In genomic region chr13:49480057-49480456, GRCm38 (mm10) we compare ENCODE assay signal across 10 mouse cellular contexts. TPM values are rescaled to one million over a fixed set of nuclear protein-coding genes. Genes with fewer than 3 reads are reported as not detected.
A peak's percentile ranks its signal among the peaks of the same experiment; 100 is the strongest.
DNase-seq lines count a peak whose midpoint lies in the region; ATAC-seq and TF ChIP-seq lines count a peak whose summit lies in the region.
"Had no signal": no experiment of that assay in that cellular context is flagged by ENCODE, and none has a peak within 500 bp of the region (broad histone marks: within the 10 kb centered on the region; RNA-seq: fewer than 3 reads in every experiment).

No protein-coding gene starts in this region.

- TF ChIP-seq CTCF in forebrain, postnatal 0 days (IDR thresholded peaks at IDR 0.05; ENCODE audit: low read depth): no peak
- no peak for TF ChIP-seq CTCF in heart, adult 2 months (IDR thresholded peaks at IDR 0.05)

- H3K4me3 ChIP-seq in forebrain, postnatal 0 days (ENCODE audit: low read depth, low read length): no peak overlapping the region
- H3K4me3 ChIP-seq in forebrain, embryonic 11.5 days (ENCODE audit: low read depth, low read length): no peak overlapping the region
- H3K4me3 ChIP-seq in heart, adult 2 months: no peak overlapping the region

- peak; percentile 21 for DNase-seq in forebrain, postnatal 0 days
- no peak for DNase-seq in forebrain, embryonic 11.5 days (ENCODE audit: low spot score)
- DNase-seq in urinary bladder, postnatal 25 days (ENCODE audit: low spot score): peak; percentile 43
- no peak for DNase-seq in urinary bladder, adult 2 months (ENCODE audit: low spot score)
- DNase-seq in heart, adult 2 months: peak; percentile 83 to 90
- peak; percentile 64 for DNase-seq in left cerebral cortex, postnatal 4 days
- DNase-seq in urinary bladder, postnatal 36 days (ENCODE audit: low spot score in 2 of 2): peak; percentile 56 to 84
- DNase-seq in thymus, postnatal 0 days (ENCODE audit: low spot score): no peak

- H3K27ac ChIP-seq in forebrain, postnatal 0 days (ENCODE audit: low read depth, low read length): no peak overlapping the region
- no peak overlapping the region for H3K27ac ChIP-seq in forebrain, embryonic 11.5 days (ENCODE audit: low read depth, low read length)
- H3K27ac ChIP-seq in heart, adult 2 months: peak overlapping the region; percentile 93

- H3K79me2 ChIP-seq in heart, adult 2 months (replicated peaks; ENCODE audit: control insufficient read depth, insufficient read depth, low read length): no peaks in the 10 kb centered on the region

- no peak overlapping the region for H3K4me2 ChIP-seq in forebrain, postnatal 0 days (ENCODE audit: low read depth)
- H3K4me2 ChIP-seq in forebrain, embryonic 11.5 days (ENCODE audit: low read depth, low read length, severe bottlenecking): no peak overlapping the region

- H3K9me3 ChIP-seq in forebrain, postnatal 0 days (ENCODE audit: low read length): no peaks in the 10 kb centered on the region
- no peaks in the 10 kb centered on the region for H3K9me3 ChIP-seq in forebrain, embryonic 11.5 days (ENCODE audit: control insufficient read depth, low read length)

- 43% methylated on average over 2 of the region's 2 CpGs for WGBS in forebrain, postnatal 0 days
- WGBS in forebrain, embryonic 11.5 days: 91% methylated on average over 2 of the region's 2 CpGs
- 7% methylated on average over 2 of the region's 2 CpGs for WGBS in heart, adult 2 months

- no peaks in the 10 kb centered on the region for H3K36me3 ChIP-seq in forebrain, postnatal 0 days (ENCODE audit: insufficient read depth)
- no peaks in the 10 kb centered on the region for H3K36me3 ChIP-seq in forebrain, embryonic 11.5 days (ENCODE audit: control insufficient read depth, insufficient read depth, low read length)
- peaks cover 8% of the 10 kb centered on the region for H3K36me3 ChIP-seq in heart, adult 2 months (ENCODE audit: control insufficient read depth, insufficient read depth, low read length)

- intact Hi-C loops in heart, adult 2 months (cut with DNase I): loop anchor here (2.0 kb wide), 1 partner anchor 27 kb away; no protein-coding TSS in a partner anchor
- intact Hi-C loops in left cerebral cortex, postnatal 4 days (cut with DNase I): no loop called here

- H3K9ac ChIP-seq in forebrain, postnatal 0 days: no peak overlapping the region
- H3K9ac ChIP-seq in forebrain, embryonic 11.5 days (ENCODE audit: low read length): no peak overlapping the region
- no peak overlapping the region for H3K9ac ChIP-seq in heart, adult 2 months (ENCODE audit: low read depth, low read length)

- peak; percentile 61 for TF ChIP-seq POLR2A in heart, adult 2 months (IDR thresholded peaks at IDR 0.05; ENCODE audit: insufficient read depth, low read depth, low read length)

- peak; percentile 100 for TF ChIP-seq EP300 in heart, adult 2 months (IDR thresholded peaks at IDR 0.05; ENCODE audit: insufficient read depth, low read depth, low read length)

- H3K4me1 ChIP-seq in forebrain, postnatal 0 days (ENCODE audit: insufficient read depth): no peaks in the 10 kb centered on the region
- H3K4me1 ChIP-seq in forebrain, embryonic 11.5 days (replicated peaks; ENCODE audit: control insufficient read depth, insufficient read depth, low read length): no peaks in the 10 kb centered on the region
- peaks cover 12% of the 10 kb centered on the region for H3K4me1 ChIP-seq in heart, adult 2 months (ENCODE audit: control insufficient read depth, insufficient read depth, low read length)

- no peaks in the 10 kb centered on the region for H3K27me3 ChIP-seq in forebrain, postnatal 0 days (ENCODE audit: insufficient read depth, low read length)
- H3K27me3 ChIP-seq in forebrain, embryonic 11.5 days (ENCODE audit: control insufficient read depth, insufficient read depth, low read length): no peaks in the 10 kb centered on the region
- no peaks in the 10 kb centered on the region for H3K27me3 ChIP-seq in heart, adult 2 months (ENCODE audit: control insufficient read depth, insufficient read depth, low read length)
- H3K27me3 ChIP-seq: CH12.LX had no signal

- peak; percentile 64; the same call in 1 of the 2 replicates for ATAC-seq in forebrain, postnatal 0 days
- ATAC-seq in forebrain, embryonic 11.5 days (replicated peaks; ENCODE audit: low FRiP score): no peak

RNA-seq across cellular contexts. Expression of gene Tes3-ps, which starts 13.1 kb away (rescaled TPM):
- total RNA-seq in forebrain, postnatal 0 days (2014; rRNA removed): 0.31 and 0.67 TPM in 2 replicates
- polyA plus RNA-seq in forebrain, postnatal 0 days (2015; fragmentation: Nextera tagmentation; extraction: Ambion mirVana): 0.49 and 0.56 TPM in 2 replicates
- 1.2 and 1.5 TPM in 2 replicates for polyA plus RNA-seq in forebrain, embryonic 11.5 days (2014; fragmentation: Nextera tagmentation; extraction: Ambion mirVana)
- polyA plus RNA-seq in urinary bladder, adult 2 months (2012; rRNA removed): 0.14 and 0.25 TPM in 2 replicates
- 1 to 10 TPM in 1 of 2 experiments, under 1 TPM in 1; 0.99 to 1.4 TPM for total RNA-seq in heart, adult 2 months (2021)
- polyA plus RNA-seq in heart, adult 2 months (2012; rRNA removed): 0.08 and 0.09 TPM in 2 replicates
- total RNA-seq in left cerebral cortex, postnatal 4 days (2021): 1 to 10 TPM; 2.4 to 2.8 TPM
- 0.77 and 1.4 TPM in 2 replicates for polyA plus RNA-seq in thymus, postnatal 0 days (2015; fragmentation: Nextera tagmentation; extraction: Ambion mirVana)
- polyA plus RNA-seq: small intestine, adult 2 months had no signal

RNA-seq across cellular contexts. Expression of gene Ecm2, which starts 24.6 kb away (rescaled TPM):
- 2.0 TPM in 2 replicates for total RNA-seq in forebrain, postnatal 0 days (2014; rRNA removed)
- 1.0 and 1.8 TPM in 2 replicates for polyA plus RNA-seq in forebrain, postnatal 0 days (2015; fragmentation: Nextera tagmentation; extraction: Ambion mirVana)
- polyA plus RNA-seq in forebrain, embryonic 11.5 days (2014; fragmentation: Nextera tagmentation; extraction: Ambion mirVana): 0.76 and 0.80 TPM in 2 replicates
- polyA plus RNA-seq in urinary bladder, adult 2 months (2012; rRNA removed): 11.8 and 13.4 TPM in 2 replicates
- total RNA-seq in heart, adult 2 months (2021): 10 to 100 TPM; 13.4 to 15.4 TPM
- polyA plus RNA-seq in heart, adult 2 months (2012; rRNA removed): 8.2 and 14.8 TPM in 2 replicates
- total RNA-seq in left cerebral cortex, postnatal 4 days (2021): 1 to 10 TPM; 1.7 to 1.9 TPM
- 0.60 and 0.79 TPM in 2 replicates for polyA plus RNA-seq in thymus, postnatal 0 days (2015; fragmentation: Nextera tagmentation; extraction: Ambion mirVana)

RNA-seq across cellular contexts. Expression of gene Ippk, which starts 59.0 kb away (rescaled TPM):
- 15.0 and 15.9 TPM in 2 replicates for total RNA-seq in forebrain, postnatal 0 days (2014; rRNA removed)
- polyA plus RNA-seq in forebrain, postnatal 0 days (2015; fragmentation: Nextera tagmentation; extraction: Ambion mirVana): 11.0 and 11.7 TPM in 2 replicates
- polyA plus RNA-seq in forebrain, embryonic 11.5 days (2014; fragmentation: Nextera tagmentation; extraction: Ambion mirVana): 16.6 and 16.9 TPM in 2 replicates
- polyA plus RNA-seq in urinary bladder, adult 2 months (2012; rRNA removed): 10.0 and 12.4 TPM in 2 replicates
- 1 to 10 TPM; 6.7 to 7.3 TPM for total RNA-seq in heart, adult 2 months (2021)
- 4.3 and 6.9 TPM in 2 replicates for polyA plus RNA-seq in heart, adult 2 months (2012; rRNA removed)
- 10 to 100 TPM; 12.7 to 12.8 TPM for total RNA-seq in left cerebral cortex, postnatal 4 days (2021)
- polyA plus RNA-seq in thymus, postnatal 0 days (2015; fragmentation: Nextera tagmentation; extraction: Ambion mirVana): 13.5 and 15.2 TPM in 2 replicates

Comparison
In these comparisons a context has a peak if more than half of its experiments do, and no peak if none do; other contexts are left out.
1. DNase-seq: peak in forebrain, postnatal 0 days (single experiment), urinary bladder, postnatal 25 days (single experiment), heart, adult 2 months (2 of 2), left cerebral cortex, postnatal 4 days (single experiment) and urinary bladder, postnatal 36 days (2 of 2); none in forebrain, embryonic 11.5 days (single experiment), urinary bladder, adult 2 months (single experiment) and thymus, postnatal 0 days (single experiment).